Mouse (Mus musculus): ENCODE measurements around the gene Gpr37. TPM values are rescaled to one million over a fixed set of nuclear protein-coding genes. Genes with fewer than 3 reads are reported as not detected.
A peak's percentile ranks its signal among the peaks of the same experiment; 100 is the strongest.

Gpr37 gene
- polyA plus RNA-seq, 1 experiment from 2014 or later, result 2.0 TPM

- Histone ChIP-seq H3K4me1 (replicated peaks; ENCODE audit: control insufficient read depth, insufficient read depth, low read length) (peaks cover 5% of the 10 kb centered on the region; the same call in 1 of the 2 replicates), H3K36me3 (ENCODE audit: control insufficient read depth, insufficient read depth, low read length) (no peaks in the 10 kb centered on the region), H3K4me2 (replicated peaks; ENCODE audit: low read depth, low read length) (peak overlapping the region; percentile 92), H3K27ac (ENCODE audit: low read depth, low read length) (no peak overlapping the region), H3K9me3 (ENCODE audit: control insufficient read depth, low read length) (no peaks in the 10 kb centered on the region), H3K27me3 (ENCODE audit: control insufficient read depth, insufficient read depth, low read length) (peaks cover 14% of the 10 kb centered on the region), H3K4me3 (ENCODE audit: low read depth, low read length) (peak overlapping the region; percentile 58), H3K9ac (ENCODE audit: low read depth, low read length) (peak overlapping the region; percentile 34)
- DNase-seq (ENCODE audit: low spot score) (peak; percentile 45), ATAC-seq (ENCODE audit: low FRiP score) (peak; percentile 11; the same call in 1 of the 2 replicates)
- WGBS, result under 1% methylated on average over 25 of the region's 25 CpGs
Measured at GRCm38 (mm10) chr6:25688927-25689519, 1.5 kb downstream of the Gpr37 start.

- 74% methylated on average over 3 of the region's 3 CpGs for WGBS
- Histone ChIP-seq H3K4me1 (replicated peaks; ENCODE audit: control insufficient read depth, insufficient read depth, low read length) (peaks cover 5% of the 10 kb centered on the region; the same call in 1 of the 2 replicates), H3K9me3 (ENCODE audit: control insufficient read depth, low read length) (no peaks in the 10 kb centered on the region), H3K9ac (ENCODE audit: low read depth, low read length) (no peak overlapping the region), H3K36me3 (ENCODE audit: control insufficient read depth, insufficient read depth, low read length) (no peaks in the 10 kb centered on the region), H3K27ac (ENCODE audit: low read depth, low read length) (no peak overlapping the region), H3K4me3 (ENCODE audit: low read depth, low read length) (no peak overlapping the region), H3K4me2 (replicated peaks; ENCODE audit: low read depth, low read length) (no peak overlapping the region), H3K27me3 (ENCODE audit: control insufficient read depth, insufficient read depth, low read length) (peaks cover 14% of the 10 kb centered on the region)
- ATAC-seq (ENCODE audit: low FRiP score) (no peak), DNase-seq (ENCODE audit: low spot score) (no peak)
Measured at GRCm38 (mm10) chr6:25686760-25687200, 3.7 kb downstream of the Gpr37 start.

- Histone ChIP-seq H3K4me1 (replicated peaks; ENCODE audit: control insufficient read depth, insufficient read depth, low read length) (peaks cover 5% of the 10 kb centered on the region; the same call in 1 of the 2 replicates), H3K4me3 (ENCODE audit: low read depth, low read length) (no peak overlapping the region), H3K27ac (ENCODE audit: low read depth, low read length) (no peak overlapping the region), H3K36me3 (ENCODE audit: control insufficient read depth, insufficient read depth, low read length) (no peaks in the 10 kb centered on the region), H3K9ac (ENCODE audit: low read depth, low read length) (no peak overlapping the region), H3K4me2 (replicated peaks; ENCODE audit: low read depth, low read length) (no peak overlapping the region), H3K27me3 (ENCODE audit: control insufficient read depth, insufficient read depth, low read length) (peaks cover 14% of the 10 kb centered on the region), H3K9me3 (ENCODE audit: control insufficient read depth, low read length) (no peaks in the 10 kb centered on the region)
- ATAC-seq (ENCODE audit: low FRiP score) (no peak), DNase-seq (ENCODE audit: low spot score) (no peak)
- WGBS, result 81% methylated on average over 2 of the region's 2 CpGs
Measured at GRCm38 (mm10) chr6:25684391-25684790, 6.1 kb downstream of the Gpr37 start.

- Histone ChIP-seq H3K4me2 (replicated peaks; ENCODE audit: low read depth, low read length) (no peak overlapping the region), H3K36me3 (ENCODE audit: control insufficient read depth, insufficient read depth, low read length) (no peaks in the 10 kb centered on the region), H3K27ac (ENCODE audit: low read depth, low read length) (no peak overlapping the region), H3K4me1 (replicated peaks; ENCODE audit: control insufficient read depth, insufficient read depth, low read length) (no peaks in the 10 kb centered on the region), H3K9me3 (ENCODE audit: control insufficient read depth, low read length) (no peaks in the 10 kb centered on the region), H3K4me3 (ENCODE audit: low read depth, low read length) (no peak overlapping the region), H3K9ac (ENCODE audit: low read depth, low read length) (no peak overlapping the region), H3K27me3 (ENCODE audit: control insufficient read depth, insufficient read depth, low read length) (no peaks in the 10 kb centered on the region)
- no peak for DNase-seq (ENCODE audit: low spot score)
- WGBS, result 95% methylated on average over 4 of the region's 4 CpGs
- ATAC-seq (ENCODE audit: low FRiP score), result no peak
Measured at GRCm38 (mm10) chr6:25675111-25675510, 15.4 kb downstream of the Gpr37 start.

GRCm38 (mm10) chr6:25673801-25674200, 16.7 kb downstream of the Gpr37 start:
- WGBS, result 83% methylated on average over 3 of the region's 3 CpGs
- DNase-seq (ENCODE audit: low spot score), result no peak
- Histone ChIP-seq H3K4me2 (replicated peaks; ENCODE audit: low read depth, low read length) (no peak overlapping the region), H3K36me3 (ENCODE audit: control insufficient read depth, insufficient read depth, low read length) (no peaks in the 10 kb centered on the region), H3K27me3 (ENCODE audit: control insufficient read depth, insufficient read depth, low read length) (no peaks in the 10 kb centered on the region), H3K9me3 (ENCODE audit: control insufficient read depth, low read length) (no peaks in the 10 kb centered on the region), H3K4me1 (replicated peaks; ENCODE audit: control insufficient read depth, insufficient read depth, low read length) (no peaks in the 10 kb centered on the region), H3K27ac (ENCODE audit: low read depth, low read length) (no peak overlapping the region), H3K9ac (ENCODE audit: low read depth, low read length) (no peak overlapping the region), H3K4me3 (ENCODE audit: low read depth, low read length) (no peak overlapping the region)
- no peak for ATAC-seq (ENCODE audit: low FRiP score)

- no peak for DNase-seq (ENCODE audit: low spot score)
- WGBS, result 75% methylated on average over 4 of the region's 4 CpGs
Measured at GRCm38 (mm10) chr6:25670150-25670549, 20.4 kb downstream of the Gpr37 start.

GRCm38 (mm10) chr6:25663942-25664341, 26.6 kb downstream of the Gpr37 start:
- no peak for DNase-seq (ENCODE audit: low spot score)
- Histone ChIP-seq H3K27ac (ENCODE audit: low read depth, low read length) (no peak overlapping the region), H3K36me3 (ENCODE audit: control insufficient read depth, insufficient read depth, low read length) (no peaks in the 10 kb centered on the region), H3K4me1 (replicated peaks; ENCODE audit: control insufficient read depth, insufficient read depth, low read length) (no peaks in the 10 kb centered on the region), H3K9me3 (ENCODE audit: control insufficient read depth, low read length) (no peaks in the 10 kb centered on the region), H3K4me3 (ENCODE audit: low read depth, low read length) (no peak overlapping the region), H3K27me3 (ENCODE audit: control insufficient read depth, insufficient read depth, low read length) (no peaks in the 10 kb centered on the region), H3K9ac (ENCODE audit: low read depth, low read length) (no peak overlapping the region), H3K4me2 (replicated peaks; ENCODE audit: low read depth, low read length) (no peak overlapping the region)
- 86% methylated on average over 2 of the region's 2 CpGs for WGBS
- no peak for ATAC-seq (ENCODE audit: low FRiP score)

More at GRCm38 (mm10) chr6:25670150-25670549, 20.4 kb downstream of the Gpr37 start:
- Histone ChIP-seq H3K4me2 (replicated peaks; ENCODE audit: low read depth, low read length) (no peak overlapping the region), H3K9ac (ENCODE audit: low read depth, low read length) (no peak overlapping the region), H3K4me3 (ENCODE audit: low read depth, low read length) (no peak overlapping the region), H3K9me3 (ENCODE audit: control insufficient read depth, low read length) (no peaks in the 10 kb centered on the region), H3K27ac (ENCODE audit: low read depth, low read length) (no peak overlapping the region), H3K27me3 (ENCODE audit: control insufficient read depth, insufficient read depth, low read length) (no peaks in the 10 kb centered on the region), H3K4me1 (replicated peaks; ENCODE audit: control insufficient read depth, insufficient read depth, low read length) (no peaks in the 10 kb centered on the region), H3K36me3 (ENCODE audit: control insufficient read depth, insufficient read depth, low read length) (no peaks in the 10 kb centered on the region)
- ATAC-seq (ENCODE audit: low FRiP score), result no peak

GRCm38 (mm10) chr6:25659924-25660675, 30.4 kb downstream of the Gpr37 start:
- H3K9ac ChIP-seq (ENCODE audit: low read depth, low read length), result no peak overlapping the region
- H3K4me2 ChIP-seq (replicated peaks; ENCODE audit: low read depth, low read length), result no peak overlapping the region
- H3K4me1 ChIP-seq (replicated peaks; ENCODE audit: control insufficient read depth, insufficient read depth, low read length), result no peaks in the 10 kb centered on the region
- H3K27ac ChIP-seq (ENCODE audit: low read depth, low read length), result no peak overlapping the region
- no peaks in the 10 kb centered on the region for H3K9me3 ChIP-seq (ENCODE audit: control insufficient read depth, low read length)
- DNase-seq (ENCODE audit: low spot score), result no peak
- no peak for ATAC-seq (ENCODE audit: low FRiP score)
- H3K36me3 ChIP-seq (ENCODE audit: control insufficient read depth, insufficient read depth, low read length), result no peaks in the 10 kb centered on the region
- 56% methylated on average over 3 of the region's 3 CpGs for WGBS
- no peak overlapping the region for H3K4me3 ChIP-seq (ENCODE audit: low read depth, low read length)
- H3K27me3 ChIP-seq (ENCODE audit: control insufficient read depth, insufficient read depth, low read length), result no peaks in the 10 kb centered on the region

Data from hindbrain, embryonic 11.5 days (tissue).